ENCODE assay signal across 28 mouse cellular contexts in genomic region chr3:84851801-84852200, GRCm38 (mm10). TPM values are rescaled to one million over a fixed set of nuclear protein-coding genes. Genes with fewer than 3 reads are reported as not detected.
DNase-seq lines count a peak whose midpoint lies in the region; ATAC-seq and TF ChIP-seq lines count a peak whose summit lies in the region.
"Had no signal": no experiment of that assay in that cellular context is flagged by ENCODE, and none has a peak within 500 bp of the region (broad histone marks: within the 10 kb centered on the region; RNA-seq: fewer than 3 reads in every experiment).

No protein-coding gene starts in this region.

- no peak for TF ChIP-seq EP300 in heart, postnatal 0 days (IDR thresholded peaks at IDR 0.05; ENCODE audit: low read depth)
- TF ChIP-seq EP300 in stomach, postnatal 0 days (optimal IDR thresholded peaks at IDR 0.05) = no peak

- no peak overlapping the region for H3K9ac ChIP-seq in heart, embryonic 13.5 days
- H3K9ac ChIP-seq in heart, postnatal 0 days (replicated peaks; ENCODE audit: low read depth, low read length) = no peak overlapping the region
- H3K9ac ChIP-seq in lung, embryonic 14.5 days = no peak overlapping the region
- no peak overlapping the region for H3K9ac ChIP-seq in stomach, postnatal 0 days (ENCODE audit: low read length)
- H3K9ac ChIP-seq: embryonic facial prominence, embryonic 13.5 days; forebrain, embryonic 12.5 days; forebrain, embryonic 15.5 days; hindbrain, embryonic 13.5 days; intestine, embryonic 15.5 days had no signal

- ATAC-seq in heart, embryonic 13.5 days (ENCODE audit: extremely low read depth, insufficient number of reproducible peaks, low FRiP score, low TSS enrichment) = no peak
- no peak for ATAC-seq in heart, postnatal 0 days (ENCODE audit: insufficient read depth, low read depth)
- ATAC-seq in lung, embryonic 14.5 days (ENCODE audit: insufficient read depth) = no peak
- ATAC-seq in stomach, postnatal 0 days (ENCODE audit: low FRiP score, low TSS enrichment) = no peak
- ATAC-seq: activated CD4-positive, CD25-positive, alpha-beta regulatory T cell, adult 4 months; CD4-positive, CD25-positive, alpha-beta regulatory T cell, adult 4 months; forebrain, embryonic 15.5 days; hindbrain, embryonic 16.5 days had no signal

- H3K36me3 ChIP-seq in heart, embryonic 13.5 days = no peaks in the 10 kb centered on the region
- H3K36me3 ChIP-seq in heart, postnatal 0 days (replicated peaks; ENCODE audit: control insufficient read depth, insufficient read depth, low read length) = no peaks in the 10 kb centered on the region
- no peaks in the 10 kb centered on the region for H3K36me3 ChIP-seq in lung, embryonic 14.5 days (ENCODE audit: insufficient read depth)
- no peaks in the 10 kb centered on the region for H3K36me3 ChIP-seq in stomach, postnatal 0 days (ENCODE audit: control insufficient read depth, insufficient read depth, low read length)
- H3K36me3 ChIP-seq: embryonic facial prominence, embryonic 10.5 days; embryonic facial prominence, embryonic 13.5 days; forebrain, embryonic 12.5 days; forebrain, embryonic 15.5 days; hindbrain, embryonic 10.5 days; hindbrain, embryonic 13.5 days; intestine, embryonic 15.5 days had no signal

- H3K27me3 ChIP-seq in heart, embryonic 13.5 days (replicated peaks) = no peaks in the 10 kb centered on the region
- no peaks in the 10 kb centered on the region for H3K27me3 ChIP-seq in heart, postnatal 0 days (ENCODE audit: control insufficient read depth, insufficient read depth, low read length)
- no peaks in the 10 kb centered on the region for H3K27me3 ChIP-seq in lung, embryonic 14.5 days (ENCODE audit: insufficient read depth, low read length)
- no peaks in the 10 kb centered on the region for H3K27me3 ChIP-seq in stomach, postnatal 0 days (ENCODE audit: control insufficient read depth, insufficient read depth, low read length)
- H3K27me3 ChIP-seq: embryonic facial prominence, embryonic 13.5 days; forebrain, embryonic 12.5 days; forebrain, embryonic 15.5 days; hindbrain, embryonic 13.5 days; intestine, embryonic 15.5 days had no signal

- no peaks in the 10 kb centered on the region for H3K9me3 ChIP-seq in heart, embryonic 13.5 days
- H3K9me3 ChIP-seq in heart, postnatal 0 days (replicated peaks; ENCODE audit: control insufficient read depth, low read length) = no peaks in the 10 kb centered on the region
- no peaks in the 10 kb centered on the region for H3K9me3 ChIP-seq in lung, embryonic 14.5 days (ENCODE audit: low read depth, low read length)
- no peaks in the 10 kb centered on the region for H3K9me3 ChIP-seq in stomach, postnatal 0 days (ENCODE audit: control insufficient read depth, low read length)
- H3K9me3 ChIP-seq: embryonic facial prominence, embryonic 10.5 days; embryonic facial prominence, embryonic 13.5 days; forebrain, embryonic 12.5 days; forebrain, embryonic 15.5 days; hindbrain, embryonic 10.5 days; hindbrain, embryonic 13.5 days; intestine, embryonic 15.5 days had no signal

- intact Hi-C loops in heart, postnatal 10 days (cut with DNase I) = no loop called here

- H3K4me1 ChIP-seq in heart, embryonic 13.5 days = peaks cover 45% of the 10 kb centered on the region
- peaks cover 35% of the 10 kb centered on the region for H3K4me1 ChIP-seq in heart, postnatal 0 days (ENCODE audit: control insufficient read depth, insufficient read depth)
- H3K4me1 ChIP-seq in lung, embryonic 14.5 days (ENCODE audit: insufficient read depth) = no peaks in the 10 kb centered on the region; the same call in 1 of the 2 replicates
- 0 out of 2 replicates have a peak, but pooled peaks cover 2% of the 10 kb centered on the region for H3K4me1 ChIP-seq in stomach, postnatal 0 days (replicated peaks; ENCODE audit: control insufficient read depth, insufficient read depth)
- H3K4me1 ChIP-seq: forebrain, embryonic 15.5 days; hindbrain, embryonic 10.5 days; hindbrain, embryonic 13.5 days; intestine, embryonic 15.5 days had no signal

- no peak overlapping the region for H3K4me3 ChIP-seq in heart, embryonic 13.5 days
- no peak overlapping the region for H3K4me3 ChIP-seq in heart, postnatal 0 days (ENCODE audit: low read depth, low read length)
- no peak overlapping the region for H3K4me3 ChIP-seq in lung, embryonic 14.5 days (ENCODE audit: low read depth, low read length)
- H3K4me3 ChIP-seq in stomach, postnatal 0 days (ENCODE audit: low read depth, low read length) = no peak overlapping the region
- H3K4me3 ChIP-seq: embryonic facial prominence, embryonic 10.5 days; embryonic facial prominence, embryonic 13.5 days; erythroblast, embryonic 14.5 days; forebrain, embryonic 12.5 days; forebrain, embryonic 15.5 days; hindbrain, embryonic 10.5 days; hindbrain, embryonic 13.5 days; intestine, embryonic 15.5 days had no signal

- DNase-seq in heart, postnatal 10 days = no peak
- peak; percentile 20 for DNase-seq in heart, postnatal 0 days (ENCODE audit: low spot score)
- no peak for DNase-seq in heart, postnatal 4 days
- DNase-seq in lung, embryonic 14.5 days = peak; percentile 63
- DNase-seq in lung, postnatal 4 days = no peak
- peak; percentile 39 for DNase-seq in Muller cell, postnatal 12 days (ENCODE audit: inconsistent ontology term)
- DNase-seq in stomach, postnatal 0 days (ENCODE audit: low spot score) = no peak
- DNase-seq: adrenal gland, adult 8-10 months; adrenal gland, postnatal 25 days; cerebellum, adult 11-12 months; cerebellum, adult 8-10 months; cerebellum, postnatal 10 days; cerebellum, postnatal 36 days; embryo, embryonic 11 days; gastrocnemius, postnatal 14 days; heart, postnatal 14 days had no signal

- TF ChIP-seq CTCF in heart, postnatal 0 days (IDR thresholded peaks at IDR 0.05; ENCODE audit: low read depth) = no peak
- no peak for TF ChIP-seq CTCF in lung, embryonic 14.5 days (IDR thresholded peaks at IDR 0.05; ENCODE audit: low read depth)
- no peak for TF ChIP-seq CTCF in stomach, postnatal 0 days (IDR thresholded peaks at IDR 0.05; ENCODE audit: low read depth)

- H3K4me2 ChIP-seq in heart, embryonic 13.5 days = no peak overlapping the region
- no peak overlapping the region for H3K4me2 ChIP-seq in heart, postnatal 0 days (ENCODE audit: low read depth, low read length)
- H3K4me2 ChIP-seq in lung, embryonic 14.5 days = no peak overlapping the region
- H3K4me2 ChIP-seq in stomach, postnatal 0 days (replicated peaks; ENCODE audit: low read depth) = no peak overlapping the region
- H3K4me2 ChIP-seq: embryonic facial prominence, embryonic 13.5 days; forebrain, embryonic 12.5 days; forebrain, embryonic 15.5 days; hindbrain, embryonic 13.5 days; intestine, embryonic 15.5 days had no signal

- WGBS in heart, embryonic 13.5 days = 48% methylated on average over 1 of the region's 1 CpGs
- WGBS in heart, postnatal 0 days = 14% methylated on average over 1 of the region's 1 CpGs
- 14% methylated on average over 1 of the region's 1 CpGs for WGBS in lung, embryonic 14.5 days
- 12% methylated on average over 1 of the region's 1 CpGs for WGBS in stomach, postnatal 0 days

- 0 out of 2 replicates have a peak overlapping the region, but pooled peaks have one; percentile 1 for H3K27ac ChIP-seq in heart, embryonic 13.5 days (replicated peaks)
- peak overlapping the region; percentile 64 for H3K27ac ChIP-seq in heart, postnatal 0 days (ENCODE audit: low read depth)
- H3K27ac ChIP-seq in lung, embryonic 14.5 days (ENCODE audit: low read depth) = no peak overlapping the region
- no peak overlapping the region for H3K27ac ChIP-seq in stomach, postnatal 0 days (replicated peaks)
- H3K27ac ChIP-seq: embryonic facial prominence, embryonic 10.5 days; embryonic facial prominence, embryonic 13.5 days; forebrain, embryonic 12.5 days; forebrain, embryonic 15.5 days; hindbrain, embryonic 10.5 days; hindbrain, embryonic 13.5 days; intestine, embryonic 15.5 days had no signal

RNA-seq across cellular contexts. Expression of gene Fbxw7, which starts 36.7 kb away (rescaled TPM):
- polyA plus RNA-seq in heart, embryonic 13.5 days (2015; fragmentation: Nextera tagmentation; extraction: Ambion mirVana) = 6.4 and 6.7 TPM in 2 replicates
- total RNA-seq in heart, postnatal 10 days (2021) = 10 to 100 TPM; 59.8 to 61.5 TPM
- total RNA-seq in heart, postnatal 0 days (2014; rRNA removed; ENCODE audit: low replicate concordance) = 11.8 and 13.8 TPM in 2 replicates
- polyA plus RNA-seq in heart, postnatal 0 days (2015; fragmentation: Nextera tagmentation; extraction: Ambion mirVana) = 19.3 and 21.6 TPM in 2 replicates
- total RNA-seq in heart, postnatal 4 days (2021) = 10 to 100 TPM; 41.9 to 45.6 TPM
- 9.5 and 9.8 TPM in 2 replicates for polyA plus RNA-seq in lung, embryonic 14.5 days (2014; fragmentation: Nextera tagmentation; extraction: Ambion mirVana)
- 6.7 and 7.4 TPM in 2 replicates for polyA plus RNA-seq in stomach, postnatal 0 days (2015; fragmentation: Nextera tagmentation; extraction: Ambion mirVana)

Comparison
In these comparisons a context has a peak if more than half of its experiments do, and no peak if none do; other contexts are left out.
1. DNase-seq: peak in heart, postnatal 0 days (single experiment), lung, embryonic 14.5 days (single experiment) and Muller cell, postnatal 12 days (single experiment); none in heart, postnatal 10 days (0 of 2), heart, postnatal 4 days (single experiment), lung, postnatal 4 days (0 of 2) and stomach, postnatal 0 days (single experiment).
2. H3K27ac ChIP-seq: peak in heart, embryonic 13.5 days (single experiment) and heart, postnatal 0 days (single experiment); none in lung, embryonic 14.5 days (single experiment) and stomach, postnatal 0 days (single experiment).